Mouse (Mus musculus) large intestine, adult 2 months (tissue): ENCODE measurements around the gene Fyb2. TPM values are rescaled to one million over a fixed set of nuclear protein-coding genes. Genes with fewer than 3 reads are reported as not detected.
A peak's percentile ranks its signal among the peaks of the same experiment; 100 is the strongest.

Source experiments
- DNase-seq: peaks from one replicate; pipeline ENCODE4 v3.0.0-alpha.2; 2012; ENCODE audit warnings: low read depth, low spot score
- WGBS: fragments of 180-500 bp; shearing (Covaris S2); methylation state at CpG from one replicate; pipeline ENCODE4 v1.1.7; 2018; 5-methylcytosine and 5-hydroxymethylcytosine counted together
- polyA plus RNA-seq: library from polyadenylated mRNA; depleted of rRNA; stranded (reverse); fragments of >200 nt; gene quantifications from 2 replicates; pipeline ENCODE4 v1.2.3, GENCODE M21; 2012; rRNA removed

Fyb2 gene
- 1.0 and 1.3 TPM in 2 replicates for polyA plus RNA-seq

DNA sequence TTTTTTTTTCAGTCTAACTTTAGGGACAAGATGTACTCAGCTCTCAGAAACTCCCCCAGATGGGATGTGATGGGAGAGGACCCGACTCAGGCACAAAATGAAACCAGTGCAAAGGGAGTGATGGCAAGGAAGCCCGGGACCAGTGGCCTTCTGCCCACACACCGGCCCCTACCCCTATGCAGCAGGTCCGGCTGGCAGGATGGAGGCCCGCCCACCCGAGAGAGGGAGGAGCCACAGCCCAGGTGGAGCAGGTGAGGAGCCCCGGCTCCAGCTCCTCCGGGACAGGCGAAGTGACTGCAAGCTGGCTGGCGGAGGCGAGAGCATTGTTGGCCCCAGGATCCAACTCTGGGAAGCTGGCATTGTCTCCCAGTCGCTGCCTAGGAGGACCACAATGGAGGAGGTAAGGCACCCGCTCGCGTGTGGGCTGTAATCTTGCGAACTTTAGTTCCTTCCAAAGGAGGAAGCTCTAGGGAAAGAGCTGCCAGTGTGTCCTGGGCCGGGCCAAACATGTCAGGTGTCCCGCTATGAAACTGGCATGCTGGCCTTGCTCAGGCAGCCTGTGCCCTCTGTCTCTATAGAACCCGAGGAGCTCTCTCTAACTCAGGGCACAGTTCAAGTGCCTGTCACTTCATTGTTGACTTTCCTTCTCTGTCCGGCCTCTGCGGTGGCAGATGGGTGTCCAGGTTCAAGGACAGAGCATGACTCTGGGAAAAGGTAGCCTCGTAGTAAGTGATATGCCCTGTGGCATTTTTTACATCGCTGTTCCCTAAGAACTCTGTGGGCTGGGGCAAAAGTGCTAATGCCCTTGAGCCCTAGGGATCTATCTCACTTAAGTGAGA lies at the start of gene Fyb2:
Gene Fyb2, plus strand, starts transcription at position 166 of the 839 bp plus-strand sequence.
- no peak for DNase-seq
- 14% methylated on average over 23 of the region's 23 CpGs for WGBS

DNA sequence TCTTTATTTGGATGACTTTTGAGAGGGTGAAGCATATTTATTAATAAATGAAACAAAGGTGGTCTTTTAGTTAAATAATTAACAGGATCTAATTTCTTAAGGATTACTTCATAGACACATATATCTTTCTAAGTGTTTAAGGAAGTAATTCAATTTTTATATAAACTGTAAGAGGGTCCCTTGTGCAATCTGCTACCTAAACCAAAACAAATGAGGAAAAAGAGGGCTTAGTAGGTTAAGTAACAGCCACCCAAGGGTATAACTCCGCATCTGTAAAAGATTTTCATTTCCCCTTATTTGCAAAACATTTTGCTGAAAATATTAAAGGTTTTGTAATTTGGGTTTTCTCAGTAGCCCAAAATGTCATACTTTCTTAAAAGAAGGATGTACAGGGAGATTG lies 48.9 kb upstream of the Fyb2 start:
- DNase-seq, result no peak
- 73% methylated on average over 1 of the region's 1 CpGs for WGBS

DNA sequence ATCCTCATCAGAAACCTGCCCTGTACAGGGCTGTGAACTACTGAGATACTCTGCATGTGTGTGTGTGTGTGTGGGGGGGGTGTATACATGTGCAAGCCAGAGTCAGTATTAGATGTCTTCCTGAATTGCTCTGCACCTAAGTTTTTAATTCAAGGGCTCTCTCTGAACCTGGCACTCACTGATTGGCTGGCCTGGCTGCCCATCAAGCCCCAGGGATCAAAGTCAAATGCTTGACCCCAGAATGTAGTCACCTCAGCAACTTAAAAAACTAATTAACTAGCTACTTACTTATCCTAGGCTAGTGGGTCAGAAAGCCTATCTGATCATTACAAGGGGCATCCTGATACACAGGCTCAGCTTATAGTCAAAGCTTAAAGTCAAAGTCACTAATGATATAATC lies 43.7 kb upstream of the Fyb2 start:
- DNase-seq, result no peak

DNA sequence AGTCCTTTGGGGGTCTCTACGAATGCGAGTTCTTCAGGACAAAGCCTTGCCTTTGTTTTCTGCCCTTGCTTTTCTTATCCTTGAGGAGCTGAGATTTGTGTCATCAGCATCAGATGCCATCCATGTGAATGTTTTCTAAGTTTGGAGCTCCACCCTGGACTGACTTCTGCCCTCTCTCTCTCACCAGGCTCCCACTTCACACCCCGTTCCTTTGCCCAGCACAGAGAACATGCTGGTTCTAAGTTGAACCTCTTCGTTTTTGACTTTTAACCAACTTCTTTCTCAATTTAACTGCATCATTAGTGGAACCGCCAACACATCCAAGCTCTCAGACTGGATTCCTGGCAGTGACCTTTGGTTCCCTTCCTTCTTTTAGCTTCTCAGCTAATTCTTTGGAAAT lies 43.1 kb upstream of the Fyb2 start:
- no peak for DNase-seq
- 83% methylated on average over 5 of the region's 5 CpGs for WGBS

DNA sequence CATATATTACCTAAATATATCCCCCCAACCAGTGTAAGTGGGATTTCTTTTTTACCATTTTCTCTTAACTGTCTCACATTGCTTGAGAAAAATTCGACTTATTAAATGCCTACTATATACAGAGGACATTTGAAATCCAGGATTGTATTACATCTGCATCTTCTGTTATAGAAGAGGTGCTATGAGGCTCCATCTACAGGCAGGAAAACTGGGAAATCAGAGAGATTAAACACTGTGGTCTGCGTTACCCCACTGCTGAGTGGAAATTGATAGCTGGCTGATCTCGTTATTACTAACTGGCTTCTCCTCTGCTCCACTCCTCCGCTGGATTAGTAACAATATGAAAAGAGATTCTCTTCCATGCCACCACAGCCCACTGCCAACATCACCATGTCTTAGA lies 37.4 kb upstream of the Fyb2 start:
- 74% methylated on average over 4 of the region's 4 CpGs for WGBS
- DNase-seq, result no peak

DNA sequence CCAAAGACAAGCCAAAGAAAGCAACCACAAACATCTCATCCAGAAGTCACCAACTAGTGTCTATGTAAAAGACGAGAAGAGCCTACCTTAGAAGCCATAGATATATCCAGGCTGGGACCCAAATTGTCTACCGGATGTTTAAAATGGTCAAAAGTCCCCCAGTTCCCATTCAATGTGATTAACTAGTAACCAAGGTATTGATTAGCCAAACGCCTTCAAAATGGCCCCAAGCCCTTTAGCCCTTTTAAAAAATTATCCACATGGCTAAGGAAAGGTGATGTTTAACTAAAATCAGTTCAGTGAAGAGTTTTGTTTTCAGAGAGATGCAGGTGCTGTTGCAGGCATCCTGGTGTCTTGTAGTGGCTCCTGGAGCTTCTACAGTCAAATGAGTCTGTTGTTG lies 36.9 kb upstream of the Fyb2 start, which contains the start of gene C8a:
Gene C8a, minus strand, starts transcription at position 76 of the 400 bp plus-strand sequence.
- DNase-seq, result no peak
- WGBS, result 68% methylated on average over 3 of the region's 3 CpGs

DNA sequence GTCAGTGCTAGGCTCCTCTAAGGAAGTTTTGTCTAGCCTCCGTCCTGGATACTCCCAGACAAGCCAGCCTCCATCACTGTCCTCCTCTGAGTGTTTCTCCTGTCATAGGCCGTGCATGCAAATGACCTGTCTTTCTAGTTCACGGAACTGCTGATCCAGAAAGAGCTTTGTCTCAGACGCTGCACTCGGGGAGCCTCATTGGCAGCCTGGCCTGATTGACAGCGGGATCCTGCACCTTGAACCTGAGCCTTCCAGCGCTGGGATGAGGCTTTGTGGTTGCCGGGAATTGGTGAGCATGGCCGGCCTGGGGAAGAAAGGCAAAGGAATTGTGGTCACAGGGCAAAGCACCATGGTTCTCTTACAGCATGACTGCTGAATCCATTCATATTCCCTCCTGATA lies 25.8 kb upstream of the Fyb2 start:
- DNase-seq, result no peak
- 77% methylated on average over 9 of the region's 9 CpGs for WGBS

DNA sequence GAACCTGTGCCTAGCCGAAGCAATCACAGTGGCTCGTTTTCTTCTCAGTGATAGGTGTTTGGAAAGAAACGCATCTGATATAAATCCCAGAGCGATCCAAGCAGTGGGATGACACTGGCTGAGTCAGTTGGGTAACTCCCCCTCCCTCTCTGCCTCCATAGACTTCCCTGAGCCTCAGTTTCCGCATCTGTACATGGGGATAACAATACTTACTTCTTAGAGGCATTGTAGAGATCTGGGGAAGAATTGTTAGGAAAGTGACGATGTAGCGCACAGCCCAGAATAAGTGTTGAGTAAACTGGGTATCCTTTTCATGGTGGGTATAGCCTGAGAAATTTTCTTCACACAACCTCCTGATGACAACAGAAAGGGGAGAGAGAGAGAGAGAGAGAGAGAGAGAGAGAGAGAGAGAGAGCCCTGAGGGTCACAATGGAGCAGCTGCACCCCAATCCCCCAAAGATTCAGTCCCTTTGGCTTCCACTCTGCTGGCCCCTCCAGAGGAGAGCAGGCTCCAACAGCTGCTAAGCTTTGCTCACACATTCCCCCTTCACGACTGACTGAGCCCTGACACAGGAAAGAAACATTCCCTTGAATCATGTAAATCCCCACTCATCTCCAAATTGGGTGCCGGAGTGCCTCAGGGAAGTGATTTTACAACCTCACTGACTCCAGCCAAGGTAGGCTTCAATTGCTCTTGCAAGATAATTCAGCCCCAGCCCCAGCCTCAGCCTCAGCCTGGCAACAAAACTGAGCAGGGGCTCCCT lies 24.6 kb upstream of the Fyb2 start:
- WGBS, result 63% methylated on average over 9 of the region's 9 CpGs
- no peak for DNase-seq

DNA sequence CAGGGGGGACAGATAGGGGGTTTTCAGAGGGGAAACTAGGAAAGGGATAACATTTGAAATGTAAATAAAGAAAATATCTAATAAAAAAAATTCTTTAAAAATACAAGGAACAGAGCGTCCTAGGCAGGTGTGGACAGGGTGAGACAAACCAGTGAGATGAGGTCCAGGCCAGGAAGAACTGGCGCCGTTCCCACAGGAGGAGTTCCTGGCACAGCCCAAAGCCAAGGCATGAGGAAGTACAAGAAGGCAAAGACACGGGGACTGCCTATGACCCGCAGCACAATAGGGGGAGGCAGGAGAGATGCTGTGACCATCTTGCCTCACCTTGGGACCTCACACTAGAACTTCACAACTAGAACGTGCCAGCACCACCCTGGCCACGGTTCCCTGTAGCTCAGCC lies 21.5 kb upstream of the Fyb2 start:
- 32% methylated on average over 7 of the region's 7 CpGs for WGBS
- DNase-seq, result peak; percentile 42

DNA sequence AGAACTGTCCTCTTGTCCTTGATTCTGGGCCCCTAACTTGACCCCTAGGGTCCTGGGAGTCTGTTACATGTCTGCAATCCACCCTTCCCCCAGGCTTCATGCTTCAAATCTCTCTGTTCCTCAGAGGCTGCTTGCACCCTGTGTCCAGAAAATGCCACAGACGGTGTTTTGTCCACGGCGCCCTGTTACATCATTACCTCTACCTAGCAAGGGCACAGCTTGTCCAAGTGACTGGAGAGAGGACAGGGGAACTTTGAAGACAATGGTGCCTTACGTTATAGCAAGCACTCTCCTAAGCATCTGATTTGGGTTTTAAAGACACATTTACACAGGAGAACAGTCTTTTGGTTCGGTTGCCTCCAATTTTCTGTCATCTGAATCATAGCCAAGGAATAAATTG lies 19.7 kb upstream of the Fyb2 start:
- no peak for DNase-seq
- WGBS, result 79% methylated on average over 5 of the region's 5 CpGs

DNA sequence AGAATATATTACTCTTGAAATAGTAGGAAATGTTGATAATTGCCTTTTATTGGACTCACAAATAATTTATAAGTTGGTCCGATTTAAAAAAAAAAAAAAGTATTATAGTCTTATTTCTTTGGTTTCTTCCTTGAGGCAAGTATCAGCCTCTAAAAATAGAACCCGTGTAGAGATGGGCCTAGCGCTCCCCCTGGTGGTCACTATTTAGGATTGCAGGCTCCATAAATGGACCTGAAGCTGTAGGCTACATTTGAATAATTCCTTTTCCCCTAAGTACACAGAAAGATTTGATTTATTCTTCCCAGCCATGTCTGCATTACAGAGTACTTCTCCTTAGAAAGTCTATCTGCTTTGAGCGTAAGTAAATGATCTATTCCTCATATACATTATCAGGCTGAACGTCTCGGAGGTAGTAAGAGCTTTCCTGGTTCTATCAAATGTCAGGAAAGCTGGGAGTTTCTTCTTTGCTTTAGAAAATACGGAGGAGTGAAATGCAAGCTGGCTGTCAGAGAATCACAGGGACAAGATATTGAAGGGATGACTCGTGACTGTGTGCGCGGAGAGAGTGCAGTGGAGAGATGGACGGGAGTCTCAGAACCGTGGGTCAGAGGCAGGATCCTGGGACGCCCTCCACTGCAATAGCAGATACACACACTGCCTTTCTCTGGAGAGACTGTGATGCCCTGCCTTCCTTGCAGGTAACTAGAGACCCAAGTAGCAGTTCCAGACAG lies 19.1 kb upstream of the Fyb2 start:
- WGBS, result 55% methylated on average over 13 of the region's 13 CpGs
- DNase-seq, result peak; percentile 19

DNA sequence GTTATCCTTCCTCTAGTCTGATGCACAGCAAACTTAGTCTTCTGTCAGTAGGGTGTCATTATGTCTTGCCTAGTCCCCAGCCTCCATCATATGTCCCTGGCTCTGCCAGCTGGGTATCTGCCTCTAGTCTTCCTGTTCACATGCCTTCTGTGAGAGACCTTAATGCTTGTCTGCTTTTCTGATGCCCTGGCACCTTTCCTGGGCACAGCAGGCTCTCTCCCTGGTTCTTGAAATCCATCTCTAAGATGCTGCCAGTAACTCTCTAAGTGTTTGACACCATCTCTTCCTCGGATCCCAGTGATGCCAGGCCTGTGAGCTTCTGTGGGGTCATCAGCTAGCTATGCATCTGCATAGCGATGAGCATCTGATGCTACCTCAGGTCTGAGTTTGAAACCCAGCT lies 10.4 kb upstream of the Fyb2 start:
- WGBS, result 84% methylated on average over 2 of the region's 2 CpGs

DNA sequence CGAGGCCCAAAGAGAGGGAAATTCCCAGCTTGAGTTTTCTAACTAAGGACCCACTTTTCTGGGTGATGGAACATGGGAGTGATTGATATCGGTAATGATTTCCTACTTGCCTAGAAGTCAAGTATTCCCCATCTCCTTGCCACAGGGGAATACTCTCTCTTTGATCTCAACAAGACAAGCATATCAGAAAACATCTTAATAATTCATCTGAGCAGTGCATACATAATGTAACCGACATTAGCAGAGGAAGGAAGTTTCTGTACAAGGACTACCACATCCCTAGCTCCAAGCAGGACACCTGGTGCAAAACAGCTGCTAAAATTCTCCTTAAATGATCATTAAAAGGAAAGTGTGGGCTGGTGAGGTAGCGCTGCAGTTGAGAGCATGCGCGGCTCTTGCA lies 8.2 kb upstream of the Fyb2 start:
- WGBS, result 86% methylated on average over 6 of the region's 6 CpGs
- DNase-seq, result no peak

More for the DNA sequence above, 10.4 kb upstream of the Fyb2 start:
- no peak for DNase-seq

DNA sequence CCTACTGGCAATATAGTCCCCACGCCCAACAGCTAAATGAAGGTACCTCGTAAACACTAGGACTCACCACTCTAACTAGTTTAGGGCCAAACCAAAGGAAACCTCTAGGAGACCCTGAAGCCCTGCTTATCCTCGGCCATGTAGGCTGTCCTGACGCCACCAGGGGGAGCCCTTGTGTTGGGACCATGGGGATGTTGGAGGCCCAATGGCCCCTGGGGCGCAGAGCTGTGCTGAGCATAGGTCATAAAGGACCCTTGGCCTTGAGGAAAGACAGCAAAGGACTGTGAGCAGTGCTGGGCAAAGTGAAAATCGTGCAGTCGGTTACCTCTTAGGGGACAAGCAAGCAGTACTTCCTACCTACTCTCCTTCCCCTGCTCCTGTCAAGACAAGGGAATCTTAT lies 1.6 kb upstream of the Fyb2 start:
- peak; percentile 67 for DNase-seq
- 19% methylated on average over 7 of the region's 7 CpGs for WGBS

DNA sequence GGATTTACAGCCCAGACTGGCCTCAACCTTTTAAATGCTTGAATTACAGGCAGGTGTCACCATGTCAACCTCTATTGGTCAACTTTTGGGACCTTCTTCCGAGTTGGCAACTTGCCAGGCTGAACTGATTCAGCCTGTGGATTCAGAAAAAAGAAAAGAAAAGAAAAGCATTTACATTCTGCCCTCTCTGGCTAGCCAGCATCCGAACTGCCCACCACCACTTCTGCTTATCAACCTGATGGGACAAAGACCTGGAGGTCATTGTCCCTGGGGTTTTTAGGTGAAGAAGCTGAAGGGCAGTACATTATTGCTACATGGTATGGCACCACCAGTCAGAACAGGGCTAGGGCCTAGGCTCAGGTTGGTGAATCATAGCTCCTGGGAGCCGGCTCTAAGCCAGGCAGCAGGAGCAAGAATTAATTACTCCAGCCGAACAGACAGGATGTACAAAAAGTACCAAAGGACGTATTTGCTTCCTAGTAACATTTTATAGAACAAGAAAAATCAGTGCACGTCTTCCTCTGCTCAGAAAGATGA lies 1.5 kb downstream of the Fyb2 start:
- WGBS, result 52% methylated on average over 6 of the region's 6 CpGs
- no peak for DNase-seq

DNA sequence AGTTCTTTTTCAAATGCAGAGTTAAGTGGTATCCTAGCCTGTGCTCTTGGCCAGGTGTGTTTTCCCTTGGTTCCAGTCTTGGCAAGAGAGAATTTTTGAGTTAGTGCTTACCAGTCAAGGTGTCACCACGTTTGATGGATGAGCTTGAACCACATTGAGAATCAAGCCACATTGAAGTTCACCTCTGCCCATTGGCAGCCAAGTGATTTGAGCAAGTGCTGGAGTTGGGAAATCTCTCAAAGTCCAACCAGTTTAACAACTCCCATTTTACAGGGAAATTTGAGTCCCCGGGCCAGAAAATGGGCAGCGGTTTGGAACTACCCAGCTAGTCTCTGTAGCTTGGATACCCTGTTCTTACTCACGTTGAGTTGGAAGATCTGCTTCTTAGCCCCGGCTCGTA lies 4.8 kb downstream of the Fyb2 start:
- DNase-seq, result no peak
- 54% methylated on average over 6 of the region's 6 CpGs for WGBS

DNA sequence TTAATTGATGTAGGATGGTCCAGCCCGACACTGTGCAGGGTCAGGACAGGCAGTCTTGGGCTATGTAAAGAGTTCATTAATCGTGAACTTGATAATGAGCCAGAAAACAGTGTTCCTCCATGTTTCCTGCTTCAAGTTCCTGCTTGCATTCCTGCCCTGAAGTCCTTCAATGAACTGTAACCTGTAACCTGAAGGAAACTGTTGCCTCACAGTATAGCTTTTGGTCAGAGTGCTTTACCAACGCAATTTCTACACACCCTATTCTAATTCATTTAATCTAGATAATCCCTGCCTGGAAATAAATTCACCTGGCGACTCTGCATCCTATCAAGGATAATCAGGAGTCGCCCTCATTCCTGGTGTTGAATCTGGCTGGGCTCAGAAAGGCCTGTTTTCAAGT lies 12.1 kb downstream of the Fyb2 start:
- WGBS, result 81% methylated on average over 5 of the region's 5 CpGs
- DNase-seq, result no peak

DNA sequence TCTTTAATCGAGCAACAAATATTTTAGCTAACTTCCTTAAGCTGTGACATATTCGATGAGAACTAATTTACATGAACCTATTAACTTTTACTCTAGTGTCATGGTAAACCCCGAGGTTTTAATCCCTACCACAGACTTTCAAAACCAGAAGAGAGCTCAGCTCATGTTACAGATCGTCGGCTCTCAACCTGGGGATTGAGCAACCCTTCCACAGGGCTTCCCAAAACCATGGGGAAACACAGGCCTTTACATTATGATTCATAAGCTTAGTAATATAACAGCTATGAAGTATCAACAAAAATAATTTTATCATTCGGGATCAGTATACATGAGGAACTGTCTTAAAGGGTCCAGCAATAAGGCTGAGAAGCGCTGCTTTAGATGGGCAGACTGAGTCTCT lies 15.9 kb downstream of the Fyb2 start:
- 87% methylated on average over 7 of the region's 7 CpGs for WGBS
- no peak for DNase-seq

DNA sequence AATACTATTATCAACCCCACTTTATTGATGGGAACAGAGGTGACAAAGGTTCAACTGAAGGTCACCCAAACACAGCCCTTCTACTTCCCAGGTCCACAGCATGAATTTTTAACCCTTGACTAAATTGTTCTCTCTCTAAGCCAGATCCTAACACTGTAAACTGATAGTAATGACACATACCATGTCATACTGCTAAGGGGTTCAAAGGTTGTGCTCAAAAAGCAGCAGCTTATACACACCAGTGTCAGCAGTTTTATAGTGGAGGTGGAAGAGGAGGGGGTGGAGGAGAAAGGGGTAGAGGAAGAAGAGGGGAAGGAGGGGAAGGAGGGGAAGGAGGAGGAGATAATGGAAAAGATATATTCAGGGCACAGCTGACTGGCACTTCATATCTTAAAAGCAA lies 20.4 kb downstream of the Fyb2 start:
- no peak for DNase-seq

DNA sequence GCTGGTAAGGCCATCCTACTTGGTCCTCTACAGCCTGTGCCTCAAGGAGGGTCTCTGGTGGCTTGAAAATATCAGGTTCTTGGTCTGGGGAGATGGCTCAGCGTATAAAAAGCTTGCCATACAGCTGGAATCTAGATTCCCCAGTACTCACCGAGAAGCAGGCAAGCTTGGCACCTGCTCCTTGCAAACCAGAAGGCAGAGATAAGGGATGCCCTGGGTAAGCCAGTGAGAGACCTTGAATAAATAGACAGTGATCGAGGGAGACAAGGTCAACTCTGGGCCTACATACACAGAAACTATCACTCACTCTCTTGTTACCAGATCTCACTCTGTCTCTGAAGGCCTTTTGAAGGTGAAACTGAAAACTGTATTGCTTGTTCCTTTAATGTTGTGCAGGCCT lies 21.7 kb downstream of the Fyb2 start:
- WGBS, result 53% methylated on average over 3 of the region's 3 CpGs
- no peak for DNase-seq
